Comparison of ENCODE assay signal across 8 mouse cellular contexts in the genomic region with DNA sequence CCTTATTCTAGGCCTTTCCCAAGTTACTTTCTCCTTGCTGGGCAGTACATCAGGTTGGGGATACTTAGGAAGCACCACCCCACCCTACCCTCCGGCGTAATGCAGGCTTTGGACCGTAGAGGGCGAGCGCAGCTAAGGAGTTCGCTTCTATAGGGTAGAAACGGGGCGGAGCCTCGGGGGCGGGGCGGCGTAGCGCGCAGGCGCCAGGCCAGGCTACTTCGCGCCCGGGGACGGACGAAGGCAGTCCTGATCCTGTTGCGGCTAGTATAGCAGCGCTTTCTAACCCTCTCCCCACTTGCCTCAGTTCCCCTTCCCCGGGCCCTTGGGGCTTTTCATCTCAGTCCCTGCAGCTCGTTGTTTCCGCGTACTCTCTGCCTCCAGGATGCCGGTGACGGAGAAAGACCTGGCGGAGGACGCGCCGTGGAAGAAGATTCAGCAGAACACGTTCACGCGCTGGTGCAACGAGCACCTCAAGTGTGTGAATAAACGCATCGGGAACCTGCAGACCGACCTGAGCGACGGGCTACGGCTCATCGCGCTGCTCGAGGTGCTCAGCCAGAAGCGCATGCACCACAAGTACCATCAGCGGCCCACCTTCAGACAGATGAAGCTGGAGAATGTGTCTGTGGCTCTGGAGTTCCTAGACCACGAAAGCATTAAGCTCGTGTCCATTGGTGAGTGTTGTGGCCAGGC. TPM values are rescaled to one million over a fixed set of nuclear protein-coding genes. Genes with fewer than 3 reads are reported as not detected.
DNase-seq lines count a peak whose midpoint lies in the region; ATAC-seq lines count a peak whose summit lies in the region.

A gene (plus strand): TSS at position 188 of the 693 bp plus-strand sequence.

- under 1% methylated on average over 49 of the region's 49 CpGs for WGBS in forebrain, embryonic 12.5 days
- WGBS in heart, embryonic 16.5 days: under 1% methylated on average over 49 of the region's 49 CpGs
- WGBS in liver, embryonic 13.5 days (ENCODE audit: insufficient replicate concordance): under 1% methylated on average over 49 of the region's 49 CpGs
- WGBS in stomach, embryonic 14.5 days: under 1% methylated on average over 49 of the region's 49 CpGs

- peak within 1 kb of the TSS; percentile 89 for H3K4me2 ChIP-seq in forebrain, embryonic 12.5 days
- H3K4me2 ChIP-seq in heart, embryonic 16.5 days (ENCODE audit: low read depth, low read length): peak within 1 kb of the TSS; percentile 98
- peak within 1 kb of the TSS; percentile 82 for H3K4me2 ChIP-seq in liver, embryonic 13.5 days
- peak within 1 kb of the TSS; percentile 91 for H3K4me2 ChIP-seq in stomach, embryonic 14.5 days (replicated peaks; ENCODE audit: low read depth, low read length)

- no peaks in the 10 kb centered on the region for H3K9me3 ChIP-seq in forebrain, embryonic 12.5 days
- H3K9me3 ChIP-seq in heart, embryonic 16.5 days (replicated peaks; ENCODE audit: control insufficient read depth, low read length): no peaks in the 10 kb centered on the region
- H3K9me3 ChIP-seq in liver, embryonic 13.5 days (replicated peaks): no peaks in the 10 kb centered on the region
- no peaks in the 10 kb centered on the region for H3K9me3 ChIP-seq in stomach, embryonic 14.5 days (ENCODE audit: control insufficient read depth, low read depth, low read length)

- peak within 1 kb of the TSS; percentile 70 for H3K4me3 ChIP-seq in forebrain, embryonic 12.5 days (replicated peaks)
- H3K4me3 ChIP-seq in heart, embryonic 16.5 days (ENCODE audit: low read length): peak within 1 kb of the TSS; percentile 79
- H3K4me3 ChIP-seq in liver, embryonic 13.5 days (replicated peaks): peak within 1 kb of the TSS; percentile 63
- H3K4me3 ChIP-seq in stomach, embryonic 14.5 days (ENCODE audit: low read depth, low read length): peak within 1 kb of the TSS; percentile 75

- DNase-seq in CD8-positive naive resting alpha-beta T cell, adult 2 months (ENCODE audit: low read depth in 2 of 2, low spot score in 2 of 2): peak; percentile 94 to 97
- DNase-seq in c-Kit-positive CD71-negative TER-119-negative erythroid progenitor cells, embryonic 14.5 days (ENCODE audit: low read depth): peak; percentile 93
- peak; percentile 97 to 99 for DNase-seq in kidney, postnatal 25 days
- peak; percentile 72 for DNase-seq in liver, embryonic 13.5 days
- DNase-seq in natural killer cell, adult 2 months (ENCODE audit: low spot score in 2 of 2): peak; percentile 91 to 94

- H3K4me1 ChIP-seq in forebrain, embryonic 12.5 days: peaks cover 37% of the 10 kb centered on the region
- peaks cover 16% of the 10 kb centered on the region for H3K4me1 ChIP-seq in heart, embryonic 16.5 days (ENCODE audit: control insufficient read depth, insufficient read depth, low read length)
- peaks cover 39% of the 10 kb centered on the region for H3K4me1 ChIP-seq in liver, embryonic 13.5 days (replicated peaks)
- peaks cover 33% of the 10 kb centered on the region for H3K4me1 ChIP-seq in stomach, embryonic 14.5 days (ENCODE audit: control insufficient read depth, insufficient read depth, low read length)

- peak within 1 kb of the TSS; percentile 80 for H3K9ac ChIP-seq in forebrain, embryonic 12.5 days
- peak within 1 kb of the TSS; percentile 87 for H3K9ac ChIP-seq in heart, embryonic 16.5 days (ENCODE audit: low read length)
- H3K9ac ChIP-seq in liver, embryonic 13.5 days: peak within 1 kb of the TSS; percentile 73
- H3K9ac ChIP-seq in stomach, embryonic 14.5 days (replicated peaks; ENCODE audit: low read depth, low read length): peak within 1 kb of the TSS; percentile 68

- peak; percentile 98 for ATAC-seq in forebrain, embryonic 12.5 days (ENCODE audit: low FRiP score)
- ATAC-seq in heart, embryonic 16.5 days (replicated peaks; ENCODE audit: extremely low read depth, insufficient read depth, low FRiP score): peak; percentile 94
- peak; percentile 91 for ATAC-seq in liver, embryonic 13.5 days (ENCODE audit: low read depth)
- ATAC-seq in stomach, embryonic 14.5 days (ENCODE audit: insufficient number of reproducible peaks, insufficient read depth, low FRiP score, low read depth): peak; percentile 96

- peak within 1 kb of the TSS; percentile 69 for H3K27ac ChIP-seq in forebrain, embryonic 12.5 days
- peak within 1 kb of the TSS; percentile 64 for H3K27ac ChIP-seq in heart, embryonic 16.5 days (ENCODE audit: low read length)
- no peak within 1 kb of the TSS for H3K27ac ChIP-seq in liver, embryonic 13.5 days
- peak within 1 kb of the TSS; percentile 69; the same call in 1 of the 2 replicates for H3K27ac ChIP-seq in stomach, embryonic 14.5 days (ENCODE audit: low read length)

- no peaks in the 10 kb centered on the region for H3K36me3 ChIP-seq in forebrain, embryonic 12.5 days (replicated peaks)
- no peaks in the 10 kb centered on the region for H3K36me3 ChIP-seq in heart, embryonic 16.5 days (ENCODE audit: control insufficient read depth, insufficient read depth)
- H3K36me3 ChIP-seq in liver, embryonic 13.5 days: no peaks in the 10 kb centered on the region
- no peaks in the 10 kb centered on the region for H3K36me3 ChIP-seq in stomach, embryonic 14.5 days (ENCODE audit: control insufficient read depth, insufficient read depth, low read length)

- no peaks in the 10 kb centered on the region for H3K27me3 ChIP-seq in forebrain, embryonic 12.5 days
- H3K27me3 ChIP-seq in heart, embryonic 16.5 days (ENCODE audit: control insufficient read depth, insufficient read depth, low read length): no peaks in the 10 kb centered on the region
- peaks cover 19% of the 10 kb centered on the region for H3K27me3 ChIP-seq in liver, embryonic 13.5 days
- no peaks in the 10 kb centered on the region for H3K27me3 ChIP-seq in stomach, embryonic 14.5 days (ENCODE audit: control insufficient read depth, insufficient read depth, low read length)

RNA-seq across cellular contexts. Expression of the gene that starts here (rescaled TPM):
- 21.3 and 22.9 TPM in 2 replicates for polyA plus RNA-seq in forebrain, embryonic 12.5 days (2016; fragmentation: Nextera tagmentation; extraction: Ambion mirVana)
- polyA plus RNA-seq in heart, embryonic 16.5 days (2015; fragmentation: Nextera tagmentation; extraction: Ambion mirVana): 9.2 and 14.4 TPM in 2 replicates
- 2.9 and 3.8 TPM in 2 replicates for polyA plus RNA-seq in liver, embryonic 13.5 days (2015; fragmentation: Nextera tagmentation; extraction: Ambion mirVana)
- polyA plus RNA-seq in stomach, embryonic 14.5 days (2014; fragmentation: Nextera tagmentation; extraction: Ambion mirVana): 23.7 and 26.2 TPM in 2 replicates
